Mouse (Mus musculus): ENCODE results near the gene Slc6a11.

DNA sequence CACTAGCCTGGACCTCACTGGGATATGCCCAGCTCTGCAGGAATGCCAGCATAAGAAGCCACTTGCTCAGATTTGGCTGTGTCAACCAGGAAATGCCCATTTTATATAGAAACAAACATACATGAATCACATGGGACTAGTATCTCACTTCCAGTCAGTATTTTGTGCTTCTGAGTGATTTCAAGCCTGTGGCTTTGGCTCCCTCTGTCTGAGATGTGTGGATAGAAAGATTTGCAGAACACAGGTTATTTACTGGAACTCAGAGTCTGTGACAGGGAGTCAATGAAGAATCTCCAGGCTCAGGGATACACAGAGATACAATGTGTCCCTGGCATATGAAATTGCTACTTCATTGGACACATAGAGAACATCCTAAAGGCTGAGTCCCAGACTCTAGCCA lies 65.0 kb downstream of the Slc6a11 start:
- TF ChIP-seq CTCF (IDR thresholded peaks at IDR 0.05; ENCODE audit: control insufficient read depth, insufficient read depth, low read length) (no peak), POLR2A (IDR thresholded peaks at IDR 0.05; ENCODE audit: borderline replicate concordance, control insufficient read depth, low read depth, low read length) (no peak)
